In genomic region chr7:66219028-66219793, GRCm38 (mm10) we compare ENCODE assay signal across 11 mouse cellular contexts.
A peak's percentile ranks its signal among the peaks of the same experiment; 100 is the strongest.
DNase-seq lines count a peak whose midpoint lies in the region; ATAC-seq and TF ChIP-seq lines count a peak whose summit lies in the region.
"Had no signal": no experiment of that assay in that cellular context is flagged by ENCODE, and none has a peak within 500 bp of the region (broad histone marks: within the 10 kb centered on the region; RNA-seq: fewer than 3 reads in every experiment).

No protein-coding gene starts in this region.

- no peaks in the 10 kb centered on the region for H3K27me3 ChIP-seq in kidney, embryonic 14.5 days (ENCODE audit: control insufficient read depth, insufficient read depth, low read length)
- no peaks in the 10 kb centered on the region for H3K27me3 ChIP-seq in embryonic facial prominence, embryonic 14.5 days (replicated peaks; ENCODE audit: control insufficient read depth, insufficient read depth, low read length)
- H3K27me3 ChIP-seq in liver, postnatal 0 days (ENCODE audit: insufficient read depth, low read length): no peaks in the 10 kb centered on the region
- H3K27me3 ChIP-seq: neural tube, embryonic 13.5 days had no signal

- no peak overlapping the region for H3K4me2 ChIP-seq in kidney, embryonic 14.5 days (replicated peaks; ENCODE audit: low read depth, low read length)
- H3K4me2 ChIP-seq in embryonic facial prominence, embryonic 14.5 days (ENCODE audit: low read depth, low read length): no peak overlapping the region
- H3K4me2 ChIP-seq in liver, postnatal 0 days (ENCODE audit: low read depth, low read length): no peak overlapping the region

- no peak for TF ChIP-seq EP300 in liver, postnatal 0 days (IDR thresholded peaks at IDR 0.05; ENCODE audit: low read depth)

- no peaks in the 10 kb centered on the region for H3K9me3 ChIP-seq in kidney, embryonic 14.5 days (ENCODE audit: control insufficient read depth, low read length)
- H3K9me3 ChIP-seq in embryonic facial prominence, embryonic 14.5 days (ENCODE audit: control insufficient read depth, low read length): no peaks in the 10 kb centered on the region
- no peaks in the 10 kb centered on the region for H3K9me3 ChIP-seq in liver, postnatal 0 days (ENCODE audit: low read length)
- H3K9me3 ChIP-seq: neural tube, embryonic 13.5 days had no signal

- TF ChIP-seq CTCF in liver, postnatal 0 days (IDR thresholded peaks at IDR 0.05; ENCODE audit: low read depth): no peak

- H3K27ac ChIP-seq in kidney, embryonic 14.5 days (ENCODE audit: low read depth, low read length): peak overlapping the region; percentile 70; the same call in 1 of the 2 replicates
- peak overlapping the region; percentile 91 for H3K27ac ChIP-seq in embryonic facial prominence, embryonic 14.5 days (replicated peaks; ENCODE audit: low read depth, low read length)
- H3K27ac ChIP-seq in liver, postnatal 0 days (ENCODE audit: low read depth): peak overlapping the region; percentile 11

- peak; percentile 0 to 21 for DNase-seq in adrenal gland, adult (ENCODE audit: inconsistent age in 2 of 2, low spot score in 1 of 2)
- no peak for DNase-seq in adrenal gland, adult 8-10 months
- DNase-seq in kidney, adult 8-10 months: no peak
- DNase-seq in embryonic facial prominence, embryonic 14.5 days (ENCODE audit: low spot score): peak; percentile 66
- no peak for DNase-seq in liver, postnatal 0 days
- no peak for DNase-seq in urinary bladder, adult 18-20 months (ENCODE audit: low spot score in 2 of 2)
- DNase-seq in thymus, postnatal 25 days: no peak
- DNase-seq: right cerebral cortex, postnatal 4 days; thymus, postnatal 4 days had no signal

- H3K36me3 ChIP-seq in kidney, embryonic 14.5 days (ENCODE audit: control insufficient read depth, insufficient read depth, low read length): no peaks in the 10 kb centered on the region
- no peaks in the 10 kb centered on the region for H3K36me3 ChIP-seq in embryonic facial prominence, embryonic 14.5 days (ENCODE audit: control insufficient read depth, insufficient read depth, low read length)
- no peaks in the 10 kb centered on the region for H3K36me3 ChIP-seq in liver, postnatal 0 days (replicated peaks; ENCODE audit: insufficient read depth, low read length)
- H3K36me3 ChIP-seq: neural tube, embryonic 13.5 days had no signal

- peaks cover 24% of the 10 kb centered on the region for H3K4me1 ChIP-seq in kidney, embryonic 14.5 days (ENCODE audit: control insufficient read depth, insufficient read depth, low read length)
- H3K4me1 ChIP-seq in embryonic facial prominence, embryonic 14.5 days (ENCODE audit: control insufficient read depth, insufficient read depth, low read length): peaks cover 31% of the 10 kb centered on the region
- peaks cover 36% of the 10 kb centered on the region for H3K4me1 ChIP-seq in liver, postnatal 0 days (ENCODE audit: insufficient read depth)

- no peak overlapping the region for H3K9ac ChIP-seq in kidney, embryonic 14.5 days (ENCODE audit: low read depth, low read length)
- H3K9ac ChIP-seq in embryonic facial prominence, embryonic 14.5 days (ENCODE audit: low read depth, low read length): no peak overlapping the region
- no peak overlapping the region for H3K9ac ChIP-seq in liver, postnatal 0 days (replicated peaks)

- 85% methylated on average over 4 of the region's 4 CpGs for WGBS in kidney, embryonic 14.5 days
- WGBS in embryonic facial prominence, embryonic 14.5 days: 78% methylated on average over 4 of the region's 4 CpGs
- 77% methylated on average over 4 of the region's 4 CpGs for WGBS in liver, postnatal 0 days (ENCODE audit: insufficient replicate concordance)

- no peak overlapping the region for H3K4me3 ChIP-seq in kidney, embryonic 14.5 days (ENCODE audit: low read length)
- H3K4me3 ChIP-seq in embryonic facial prominence, embryonic 14.5 days (ENCODE audit: low read depth, low read length): no peak overlapping the region
- no peak overlapping the region for H3K4me3 ChIP-seq in liver, postnatal 0 days (ENCODE audit: low read depth, low read length)
- H3K4me3 ChIP-seq: neural tube, embryonic 13.5 days had no signal

- no peak for ATAC-seq in kidney, embryonic 14.5 days (ENCODE audit: low FRiP score, low TSS enrichment)
- ATAC-seq in embryonic facial prominence, embryonic 14.5 days (ENCODE audit: low read depth): no peak
- no peak for ATAC-seq in liver, postnatal 0 days

Comparison
In these comparisons a context has a peak if more than half of its experiments do, and no peak if none do; other contexts are left out.
1. DNase-seq: peak in adrenal gland, adult (2 of 2) and embryonic facial prominence, embryonic 14.5 days (single experiment); none in adrenal gland, adult 8-10 months (single experiment), kidney, adult 8-10 months (0 of 2), liver, postnatal 0 days (single experiment), urinary bladder, adult 18-20 months (0 of 2) and thymus, postnatal 25 days (single experiment).
2. H3K27ac ChIP-seq: peak in every context shown above with its lines; median percentile 91 in embryonic facial prominence, embryonic 14.5 days; 70 in kidney, embryonic 14.5 days; 11 in liver, postnatal 0 days.